Mouse (Mus musculus): ENCODE results near the gene Brox.

Brox gene

GRCm38 (mm10) chr1:183272867-183273818 is 23.9 kb downstream of the Brox start:
- DNase-seq (ENCODE audit: low read depth, low spot score): peak; percentile 49

GRCm38 (mm10) chr1:183267666-183268065 is 29.4 kb downstream of the Brox start:
- no peak for DNase-seq (ENCODE audit: low read depth, low spot score)

- DNase-seq (ENCODE audit: low read depth, low spot score): peak; percentile 54
Measured at GRCm38 (mm10) chr1:183265921-183266467, 31.1 kb downstream of the Brox start.

GRCm38 (mm10) chr1:183264145-183265008 is 32.7 kb downstream of the Brox start:
- DNase-seq (ENCODE audit: low read depth, low spot score): no peak

- DNase-seq (ENCODE audit: low read depth, low spot score): no peak
Measured at GRCm38 (mm10) chr1:183252574-183252973, 44.5 kb downstream of the Brox start.

- no peak for DNase-seq (ENCODE audit: low read depth, low spot score)
Measured at GRCm38 (mm10) chr1:183251818-183252217, 45.3 kb downstream of the Brox start.

GRCm38 (mm10) chr1:183250612-183251011 is 46.5 kb downstream of the Brox start:
- DNase-seq (ENCODE audit: low read depth, low spot score): no peak

GRCm38 (mm10) chr1:183248144-183248543 is 48.9 kb downstream of the Brox start:
- DNase-seq (ENCODE audit: low read depth, low spot score): no peak

GRCm38 (mm10) chr1:183243293-183243692 is 53.8 kb downstream of the Brox start:
- no peak for DNase-seq (ENCODE audit: low read depth, low spot score)

- peak; percentile 52 for DNase-seq (ENCODE audit: low read depth, low spot score)
Measured at GRCm38 (mm10) chr1:183237901-183238300, 59.2 kb downstream of the Brox start.

- no peak for DNase-seq (ENCODE audit: low read depth, low spot score)
Measured at GRCm38 (mm10) chr1:183236460-183236859, 60.6 kb downstream of the Brox start.

- DNase-seq (ENCODE audit: low read depth, low spot score): no peak
Measured at GRCm38 (mm10) chr1:183233679-183234174, 63.3 kb downstream of the Brox start.

GRCm38 (mm10) chr1:183232985-183233678 is 63.9 kb downstream of the Brox start:
- no peak for DNase-seq (ENCODE audit: low read depth, low spot score)

GRCm38 (mm10) chr1:183227469-183227868 is 69.6 kb downstream of the Brox start:
- no peak for DNase-seq (ENCODE audit: low read depth, low spot score)

Data from CD4-positive helper T cell, adult 2 months (primary cell).